Mouse (Mus musculus) forebrain, embryonic 13.5 days (tissue): Measurements from ENCODE around the gene Chrna1. TPM values are rescaled to one million over a fixed set of nuclear protein-coding genes. Genes with fewer than 3 reads are reported as not detected.

ENCODE experiments used
- ATAC-seq: fragments of 200-750 bp; cut with Nextera tagmentation; 2 replicates; pipeline ENCODE4 v1.8.0; 2017
- H3K27ac ChIP-seq: fragments of 300-500 bp; sonication (generic); 2 replicates; pipeline ENCODE4 v1.5.1; 2015; ENCODE audit warnings: inconsistent platforms, mild to moderate bottlenecking, moderate library complexity
- H3K27me3 ChIP-seq: fragments of 300-500 bp; sonication (generic); 2 replicates; pipeline ENCODE4 v1.6.1; 2015; ENCODE audit warnings: mild to moderate bottlenecking, inconsistent platforms
- H3K36me3 ChIP-seq: fragments of 300-500 bp; sonication (generic); 2 replicates; pipeline ENCODE4 v1.6.1; 2015; ENCODE audit warnings: mild to moderate bottlenecking, inconsistent platforms; ENCODE audit not compliant: poor library complexity, severe bottlenecking
- H3K4me1 ChIP-seq: fragments of 300-500 bp; sonication (generic); 2 replicates; pipeline ENCODE4 v1.6.1; 2015; ENCODE audit warnings: inconsistent platforms
- H3K4me2 ChIP-seq: fragments of 300-500 bp; sonication (generic); 2 replicates; pipeline ENCODE4 v1.6.1; 2015; ENCODE audit warnings: inconsistent platforms, mild to moderate bottlenecking, moderate library complexity
- H3K4me3 ChIP-seq: fragments of 300-500 bp; sonication (generic); 2 replicates; pipeline ENCODE4 v1.5.1; 2015; ENCODE audit warnings: mild to moderate bottlenecking, inconsistent platforms
- H3K9ac ChIP-seq: fragments of 300-500 bp; sonication (generic); 2 replicates; pipeline ENCODE4 v1.6.1; 2015; ENCODE audit warnings: mild to moderate bottlenecking, inconsistent platforms
- H3K9me3 ChIP-seq: fragments of 300-500 bp; sonication (generic); replicated peaks from 2 replicates; pipeline ENCODE4 v1.6.1; 2016; ENCODE audit warnings: inconsistent platforms
- WGBS: fragments of 180-500 bp; shearing (Covaris S2); methylation state at CpG from one replicate; pipeline ENCODE4 v1.1.7; 2015; 5-methylcytosine and 5-hydroxymethylcytosine counted together
- polyA plus RNA-seq: library from polyadenylated mRNA; unstranded; fragments of >200 nt; fragmentation: Nextera tagmentation; extraction: Ambion mirVana; gene quantifications from 2 replicates; pipeline ENCODE4 v1.2.1, GENCODE M21; 2015

Gene Chrna1
- polyA plus RNA-seq, 1 experiment from 2014 or later = 0.27 TPM

- Histone ChIP-seq H3K4me3 (no peak overlapping the region), H3K4me1 (no peaks in the 10 kb centered on the region), H3K27ac (no peak overlapping the region), H3K27me3 (no peaks in the 10 kb centered on the region), H3K9ac (no peak overlapping the region), H3K9me3 (no peaks in the 10 kb centered on the region), H3K36me3 (peaks cover 25% of the 10 kb centered on the region), H3K4me2 (no peak overlapping the region)
- 59% methylated on average over 2 of the region's 2 CpGs for WGBS
- no peak for ATAC-seq
Observed at GRCm38 (mm10) chr2:73607146-73607545, 27.0 kb upstream of the Chrna1 start.

- WGBS = 94% methylated on average over 6 of the region's 6 CpGs
- Histone ChIP-seq H3K4me3 (no peak overlapping the region), H3K9me3 (no peaks in the 10 kb centered on the region), H3K36me3 (peaks cover 21% of the 10 kb centered on the region), H3K9ac (no peak overlapping the region), H3K4me2 (no peak overlapping the region), H3K27me3 (no peaks in the 10 kb centered on the region), H3K27ac (no peak overlapping the region), H3K4me1 (no peaks in the 10 kb centered on the region)
- no peak for ATAC-seq
Observed at GRCm38 (mm10) chr2:73606616-73607015, 26.5 kb upstream of the Chrna1 start.

- no peaks in the 10 kb centered on the region for H3K27me3 ChIP-seq
- H3K4me3 ChIP-seq = no peak overlapping the region
- ATAC-seq = peak; percentile 66; the same call in 1 of the 2 replicates
- H3K9ac ChIP-seq = no peak overlapping the region
- H3K9me3 ChIP-seq = no peaks in the 10 kb centered on the region
- H3K4me2 ChIP-seq = no peak overlapping the region
- H3K36me3 ChIP-seq = peaks cover 6% of the 10 kb centered on the region; the same call in 1 of the 2 replicates
- WGBS = 76% methylated on average over 8 of the region's 8 CpGs
- no peaks in the 10 kb centered on the region for H3K4me1 ChIP-seq
- H3K27ac ChIP-seq = no peak overlapping the region
Observed at GRCm38 (mm10) chr2:73605077-73605476, 24.9 kb upstream of the Chrna1 start.

DNA sequence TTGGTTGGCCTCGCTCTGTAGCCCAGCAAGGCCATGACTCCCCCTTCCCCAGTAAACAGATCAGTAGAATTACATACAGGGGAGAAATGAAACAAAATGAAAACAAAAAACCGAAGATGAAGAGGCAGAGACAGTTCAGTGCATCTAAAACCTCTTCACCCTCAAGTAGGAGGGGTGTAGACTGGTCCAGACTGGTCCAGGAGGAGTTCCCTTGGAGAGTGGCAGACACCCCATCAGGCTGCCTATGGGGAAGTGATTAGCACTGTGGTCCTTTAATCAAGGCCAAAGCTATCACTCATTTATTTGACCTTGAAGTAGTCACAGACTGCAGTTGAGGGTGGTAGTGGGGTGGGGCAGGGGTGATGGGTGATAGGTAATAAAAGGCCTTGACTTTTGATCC, 24.4 kb upstream of the Chrna1 start:
- Histone ChIP-seq H3K36me3 (0 out of 2 replicates have a peak, but pooled peaks cover 3% of the 10 kb centered on the region), H3K4me1 (no peaks in the 10 kb centered on the region), H3K27ac (no peak overlapping the region), H3K9me3 (no peaks in the 10 kb centered on the region), H3K4me2 (no peak overlapping the region), H3K27me3 (no peaks in the 10 kb centered on the region), H3K9ac (no peak overlapping the region), H3K4me3 (no peak overlapping the region)
- 0 out of 2 replicates have a peak, but pooled peaks have one; percentile 30 for ATAC-seq
- 79% methylated on average over 2 of the region's 2 CpGs for WGBS

GRCm38 (mm10) chr2:73600650-73601049, 20.5 kb upstream of the Chrna1 start:
- no peaks in the 10 kb centered on the region for H3K9me3 ChIP-seq
- no peak overlapping the region for H3K4me2 ChIP-seq
- no peaks in the 10 kb centered on the region for H3K27me3 ChIP-seq
- no peak overlapping the region for H3K27ac ChIP-seq
- no peaks in the 10 kb centered on the region for H3K36me3 ChIP-seq
- H3K4me1 ChIP-seq = 0 out of 2 replicates have a peak, but pooled peaks cover 3% of the 10 kb centered on the region
- ATAC-seq = no peak
- no peak overlapping the region for H3K4me3 ChIP-seq
- no peak overlapping the region for H3K9ac ChIP-seq
- 64% methylated on average over 2 of the region's 2 CpGs for WGBS

- H3K4me1 ChIP-seq = 0 out of 2 replicates have a peak, but pooled peaks cover 3% of the 10 kb centered on the region
- no peak overlapping the region for H3K4me2 ChIP-seq
- WGBS = 94% methylated on average over 11 of the region's 11 CpGs
- no peaks in the 10 kb centered on the region for H3K9me3 ChIP-seq
- H3K9ac ChIP-seq = no peak overlapping the region
- no peaks in the 10 kb centered on the region for H3K36me3 ChIP-seq
- no peak for ATAC-seq
- H3K27me3 ChIP-seq = no peaks in the 10 kb centered on the region
- no peak overlapping the region for H3K27ac ChIP-seq
- no peak overlapping the region for H3K4me3 ChIP-seq
Observed at GRCm38 (mm10) chr2:73597772-73598171, 17.6 kb upstream of the Chrna1 start.

GRCm38 (mm10) chr2:73596786-73597185, 16.6 kb upstream of the Chrna1 start:
- Histone ChIP-seq H3K27me3 (no peaks in the 10 kb centered on the region), H3K27ac (no peak overlapping the region), H3K4me2 (0 out of 2 replicates have a peak overlapping the region, but pooled peaks have one; percentile 7), H3K4me1 (0 out of 2 replicates have a peak, but pooled peaks cover 3% of the 10 kb centered on the region), H3K9ac (no peak overlapping the region), H3K4me3 (no peak overlapping the region), H3K36me3 (no peaks in the 10 kb centered on the region), H3K9me3 (no peaks in the 10 kb centered on the region)
- no peak for ATAC-seq
- WGBS = 36% methylated on average over 9 of the region's 9 CpGs

DNA sequence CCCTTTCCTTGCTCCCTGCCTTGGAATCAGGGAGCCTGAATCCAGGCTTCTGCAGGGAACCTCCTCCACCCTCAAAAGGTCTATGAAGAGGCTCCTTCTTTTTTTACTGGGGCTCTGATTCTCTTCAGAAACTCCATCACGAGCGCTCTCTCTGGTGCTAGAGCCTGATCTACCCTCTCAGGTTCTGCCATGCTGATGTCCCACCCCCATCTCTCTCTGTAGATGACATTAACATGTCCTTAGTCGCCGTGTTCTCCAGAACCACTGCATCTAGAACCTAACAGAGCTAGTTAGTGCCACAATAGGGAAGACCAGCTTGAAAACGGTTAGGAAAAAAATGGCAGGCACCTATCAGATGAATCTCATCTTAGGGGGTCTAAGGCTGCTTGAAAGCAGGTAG, 16.2 kb upstream of the Chrna1 start:
- H3K27me3 ChIP-seq = no peaks in the 10 kb centered on the region
- no peak overlapping the region for H3K9ac ChIP-seq
- no peak for ATAC-seq
- H3K4me1 ChIP-seq = 0 out of 2 replicates have a peak, but pooled peaks cover 3% of the 10 kb centered on the region
- no peaks in the 10 kb centered on the region for H3K36me3 ChIP-seq
- H3K27ac ChIP-seq = no peak overlapping the region
- 0 out of 2 replicates have a peak overlapping the region, but pooled peaks have one; percentile 7 for H3K4me2 ChIP-seq
- H3K9me3 ChIP-seq = no peaks in the 10 kb centered on the region
- 75% methylated on average over 5 of the region's 5 CpGs for WGBS
- H3K4me3 ChIP-seq = no peak overlapping the region

DNA sequence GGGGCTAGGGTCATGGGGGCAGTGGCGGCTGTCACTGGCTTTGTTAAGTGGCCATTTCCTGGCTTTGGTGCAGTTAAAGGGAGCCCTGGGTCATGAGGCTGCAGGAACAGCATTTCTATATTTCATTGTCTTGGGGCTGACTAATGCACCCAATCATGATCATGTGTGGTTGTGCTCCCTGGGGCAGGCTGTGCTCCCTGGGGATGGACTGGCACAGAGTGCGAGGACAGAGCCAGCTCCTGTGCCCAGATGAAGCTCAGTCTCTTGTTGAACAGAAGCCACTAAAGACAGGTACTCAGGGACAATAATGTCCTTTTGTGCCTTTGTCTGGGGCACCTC, 12.9 kb upstream of the Chrna1 start:
- Histone ChIP-seq H3K9ac (no peak overlapping the region), H3K27me3 (no peaks in the 10 kb centered on the region), H3K4me1 (peaks cover 14% of the 10 kb centered on the region; the same call in 1 of the 2 replicates), H3K4me2 (no peak overlapping the region), H3K9me3 (no peaks in the 10 kb centered on the region), H3K4me3 (no peak overlapping the region), H3K36me3 (no peaks in the 10 kb centered on the region), H3K27ac (no peak overlapping the region)
- no peak for ATAC-seq
- WGBS = 83% methylated on average over 2 of the region's 2 CpGs

DNA sequence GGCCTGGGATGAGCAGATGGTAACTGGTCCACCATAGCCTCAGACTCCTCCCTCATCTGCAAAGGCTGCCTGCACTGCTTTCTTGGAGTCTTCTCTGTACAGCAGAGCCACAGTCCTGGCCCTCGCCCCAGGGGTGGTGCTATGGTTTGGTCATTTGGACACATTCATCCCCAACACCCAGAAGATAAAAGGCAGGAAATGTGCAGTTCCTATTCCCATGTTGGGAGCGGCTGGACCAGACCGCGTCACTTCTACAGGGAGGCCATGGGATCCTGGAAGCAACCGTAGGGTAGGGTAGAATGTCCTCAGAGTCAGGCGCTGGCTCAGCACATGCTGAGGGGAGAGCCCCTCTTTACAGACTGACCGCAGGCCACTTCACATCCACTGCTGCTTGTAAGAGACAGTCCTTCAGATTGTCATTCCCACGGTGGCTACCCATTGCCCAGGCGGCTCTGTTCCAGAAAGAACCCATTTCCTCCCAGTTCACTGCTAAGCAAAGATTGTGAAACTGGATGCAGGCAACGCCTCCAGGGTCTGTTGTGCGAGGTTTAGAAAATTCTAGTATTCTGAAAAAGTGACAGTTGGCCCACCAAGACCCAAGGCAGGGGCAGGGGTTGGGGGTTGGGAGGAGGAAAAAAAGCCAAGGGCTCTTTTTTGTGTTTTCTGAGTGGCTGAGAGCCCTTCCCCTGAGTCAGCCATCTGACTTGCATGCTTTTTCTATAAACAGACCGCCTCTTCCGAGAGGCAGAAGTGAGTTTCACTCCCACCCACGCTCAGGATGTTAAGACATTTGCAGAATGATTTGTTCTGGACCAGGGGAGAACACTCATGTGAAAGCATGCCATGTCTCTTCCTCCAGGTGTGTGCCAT, 12.3 kb upstream of the Chrna1 start:
- 81% methylated on average over 14 of the region's 14 CpGs for WGBS
- H3K36me3 ChIP-seq = no peaks in the 10 kb centered on the region
- H3K27ac ChIP-seq = no peak overlapping the region
- peaks cover 14% of the 10 kb centered on the region; the same call in 1 of the 2 replicates for H3K4me1 ChIP-seq
- H3K27me3 ChIP-seq = no peaks in the 10 kb centered on the region
- ATAC-seq = no peak
- no peak overlapping the region for H3K9ac ChIP-seq
- H3K4me3 ChIP-seq = no peak overlapping the region
- H3K9me3 ChIP-seq = no peaks in the 10 kb centered on the region
- no peak overlapping the region for H3K4me2 ChIP-seq

DNA sequence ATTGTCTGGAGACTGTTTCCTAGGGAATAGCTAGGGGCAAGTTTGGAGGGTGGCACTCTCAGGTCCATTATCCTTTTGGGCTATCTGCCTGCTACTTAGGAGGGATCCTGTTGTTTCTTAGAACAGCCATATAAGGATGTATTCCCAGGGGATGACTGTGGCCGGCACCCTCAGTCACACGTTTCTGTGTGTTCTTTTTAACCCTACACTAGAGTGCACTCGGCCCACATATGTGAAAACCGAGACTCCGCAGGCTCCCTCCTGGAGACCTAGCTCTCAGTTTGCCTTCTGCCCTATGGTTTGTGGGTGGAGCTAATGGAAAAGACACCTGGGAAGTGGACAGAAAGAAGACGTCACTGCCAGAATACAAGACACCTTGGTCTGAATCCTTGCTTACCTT, 11.1 kb upstream of the Chrna1 start:
- Histone ChIP-seq H3K9me3 (no peaks in the 10 kb centered on the region), H3K9ac (no peak overlapping the region), H3K4me2 (no peak overlapping the region), H3K4me3 (no peak overlapping the region), H3K4me1 (peaks cover 11% of the 10 kb centered on the region; the same call in 1 of the 2 replicates), H3K27me3 (no peaks in the 10 kb centered on the region), H3K27ac (no peak overlapping the region), H3K36me3 (no peaks in the 10 kb centered on the region)
- no peak for ATAC-seq
- WGBS = 53% methylated on average over 6 of the region's 6 CpGs

DNA sequence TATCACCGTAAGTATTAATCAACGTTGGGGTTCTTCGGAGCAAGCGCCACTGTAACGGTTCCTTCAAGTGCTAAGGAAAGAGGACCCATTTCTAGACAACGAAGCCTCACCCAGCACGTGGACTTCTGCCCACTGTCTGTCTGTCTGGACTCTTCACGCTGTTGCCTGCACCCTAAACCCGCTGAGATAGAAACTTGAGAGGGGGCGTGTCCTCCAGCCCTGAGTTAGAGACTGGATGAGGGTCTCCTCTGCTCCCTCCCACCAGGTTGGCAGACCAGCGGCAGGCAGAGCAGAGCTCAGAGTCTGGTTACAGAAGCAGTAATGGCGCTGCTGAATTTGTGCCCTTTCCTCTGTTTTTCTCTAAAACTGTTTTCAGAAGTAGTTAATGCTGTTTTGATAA, 10.0 kb upstream of the Chrna1 start:
- peak; percentile 57; the same call in 1 of the 2 replicates for ATAC-seq
- Histone ChIP-seq H3K27ac (no peak overlapping the region), H3K4me2 (peak overlapping the region; percentile 54), H3K36me3 (no peaks in the 10 kb centered on the region), H3K4me3 (peak overlapping the region; percentile 23), H3K4me1 (peaks cover 17% of the 10 kb centered on the region; the same call in 1 of the 2 replicates), H3K9me3 (no peaks in the 10 kb centered on the region), H3K27me3 (no peaks in the 10 kb centered on the region), H3K9ac (peak overlapping the region; percentile 10)
- WGBS = 8% methylated on average over 12 of the region's 12 CpGs
